Mouse (Mus musculus) left cerebral cortex, adult 8-10 months (tissue): Measurements from ENCODE around the gene Gm45062. TPM values are rescaled to one million over a fixed set of nuclear protein-coding genes. Genes with fewer than 3 reads are reported as not detected.
"Not testable (repeated sequence)": the region's sequence is repeated elsewhere in the genome, so short reads cannot be mapped to it uniquely, and the experiment has no call there.

Experiments used
- DNase-seq, 2 experiments: peaks; one replicate each; pipeline ENCODE4 v3.0.0; 2022; ENCODE audit warnings: low spot score in 2 of 2
- total RNA-seq, 4 experiments: library from RNA; stranded (reverse); gene quantifications; 2 replicates each; pipeline ENCODE4 v1.2.4; 2022

Gm45062 gene
- total RNA-seq, 4 experiments from 2014 or later = 7.1 to 11.2 (median 10.4) TPM

- DNase-seq = no peak
Observed at GRCm38 (mm10) chr6:8312554-8312953, 53.3 kb downstream of the Gm45062 start.

GRCm38 (mm10) chr6:8316201-8316600 is 57.0 kb downstream of the Gm45062 start:
- DNase-seq = no peak

- no peak for DNase-seq
Observed at GRCm38 (mm10) chr6:8319591-8319990, 60.3 kb downstream of the Gm45062 start.

GRCm38 (mm10) chr6:8331496-8331895 is 72.2 kb downstream of the Gm45062 start:
- not testable (repeated sequence) for DNase-seq

GRCm38 (mm10) chr6:8333380-8333779 is 74.1 kb downstream of the Gm45062 start:
- DNase-seq = no peak

- no peak for DNase-seq
Observed at GRCm38 (mm10) chr6:8336487-8337390, 77.5 kb downstream of the Gm45062 start.

GRCm38 (mm10) chr6:8339453-8339852 is 80.2 kb downstream of the Gm45062 start:
- no peak for DNase-seq

- no peak for DNase-seq
Observed at GRCm38 (mm10) chr6:8343271-8343670, 84.0 kb downstream of the Gm45062 start.

- DNase-seq = peak in 1 of 2 experiments; percentile 44
Observed at GRCm38 (mm10) chr6:8345219-8345856, 86.1 kb downstream of the Gm45062 start.

GRCm38 (mm10) chr6:8347154-8347553 is 87.9 kb downstream of the Gm45062 start:
- DNase-seq = no peak

GRCm38 (mm10) chr6:8348344-8348743 is 89.1 kb downstream of the Gm45062 start:
- DNase-seq = no peak

- no peak for DNase-seq
Observed at GRCm38 (mm10) chr6:8349060-8349670, 89.9 kb downstream of the Gm45062 start.

GRCm38 (mm10) chr6:8351507-8351906 is 92.3 kb downstream of the Gm45062 start:
- DNase-seq = no peak

- no peak for DNase-seq
Observed at GRCm38 (mm10) chr6:8352533-8353168, 93.4 kb downstream of the Gm45062 start.

- DNase-seq = no peak
Observed at GRCm38 (mm10) chr6:8353461-8353860, 94.2 kb downstream of the Gm45062 start.

GRCm38 (mm10) chr6:8354846-8355245 is 95.6 kb downstream of the Gm45062 start:
- no peak for DNase-seq

GRCm38 (mm10) chr6:8358232-8358631 is 99.0 kb downstream of the Gm45062 start:
- no peak for DNase-seq

GRCm38 (mm10) chr6:8358782-8359181 is 99.5 kb downstream of the Gm45062 start:
- no peak for DNase-seq

- no peak for DNase-seq
Observed at GRCm38 (mm10) chr6:8360805-8361204, 101.6 kb downstream of the Gm45062 start.

GRCm38 (mm10) chr6:8364033-8364756 is 104.9 kb downstream of the Gm45062 start:
- DNase-seq = no peak

- DNase-seq = no peak
Observed at GRCm38 (mm10) chr6:8364757-8365150, 105.5 kb downstream of the Gm45062 start.
